Mouse (Mus musculus): ENCODE data around the gene Fam151b. TPM values are rescaled to one million over a fixed set of nuclear protein-coding genes. Genes with fewer than 3 reads are reported as not detected.

Fam151b gene
- polyA plus RNA-seq (2017; shearing (Covaris generic)), result 8.4 TPM

GRCm38 (mm10) chr13:92483852-92484463 is at the start of gene Fam151b:
Gene Fam151b, minus strand, starts transcription at chr13:92484015.

GRCm38 (mm10) chr13:92530721-92531211 is 47.0 kb upstream of the Fam151b start, which contains the start of gene Zfyve16:
Gene Zfyve16, minus strand, starts transcription at chr13:92530868.

GRCm38 (mm10) chr13:92425758-92426264 is 58.0 kb downstream of the Fam151b start, which contains the start of gene Ankrd34b:
Gene Ankrd34b, plus strand, starts transcription at chr13:92425896.

Other genes starting within 250 kb of the Fam151b start
- gene Gm20379, start 178.0 kb downstream of the Fam151b start, polyA plus RNA-seq (2017; shearing (Covaris generic)), result 1.9 TPM
- 3.1 TPM for gene Dhfr, start 129.3 kb downstream of the Fam151b start, polyA plus RNA-seq (2017; shearing (Covaris generic))
- 36.2 TPM for gene Msh3, start 129.0 kb downstream of the Fam151b start, polyA plus RNA-seq (2017; shearing (Covaris generic))
- 0.14 TPM for gene Ankrd34b, start 58.1 kb downstream of the Fam151b start, polyA plus RNA-seq (2017; shearing (Covaris generic))
- 16.0 TPM for gene Zfyve16, start 46.9 kb upstream of the Fam151b start, polyA plus RNA-seq (2017; shearing (Covaris generic))
- gene Spz1, start 92.2 kb upstream of the Fam151b start, polyA plus RNA-seq (2017; shearing (Covaris generic)), result not detected
- 19.3 TPM for gene Serinc5, start 127.1 kb upstream of the Fam151b start, polyA plus RNA-seq (2017; shearing (Covaris generic))

All from CD4-positive, CD25-positive, alpha-beta regulatory T cell, adult 9 weeks (primary cell).